Mouse (Mus musculus) MEL (cell line): Measurements from ENCODE around the gene Cacnb3.

ENCODE experiments used
- BHLHE40 ChIP-seq: IDR thresholded peaks from 2 replicates; pipeline ENCODE4 v1.6.1; 2012; ENCODE audit warnings: low read depth, mild to moderate bottlenecking, inconsistent platforms, low read length, improper control_type of control experiment, borderline replicate concordance
- KAT2A ChIP-seq: conservative IDR thresholded peaks from 2 replicates; pipeline ENCODE4 v1.6.1; 2012; ENCODE audit warnings: low read depth, low read length, improper control_type of control experiment, inconsistent platforms
- POLR2A ChIP-seq, 2 experiments: IDR thresholded peaks; 2 replicates each; pipeline ENCODE4 v1.6.1; 2011 to 2012; ENCODE audit warnings: low read length in 2 of 2, mild to moderate bottlenecking in 2 of 2, control low read depth in 1 of 2, improper control_type of control experiment in 1 of 2, low read depth in 1 of 2, moderate library complexity in 1 of 2; ENCODE audit not compliant: control insufficient read depth in 1 of 2, insufficient read depth in 1 of 2, poor library complexity in 1 of 2
- ZKSCAN1 ChIP-seq: IDR thresholded peaks from 2 replicates; pipeline ENCODE4 v1.6.1; 2012; ENCODE audit warnings: low read depth, mild to moderate bottlenecking, inconsistent platforms, low read length, improper control_type of control experiment, moderate library complexity
- ZMIZ1 ChIP-seq: IDR thresholded peaks from 2 replicates; pipeline ENCODE4 v1.6.1; 2012; ENCODE audit warnings: low read depth, mild to moderate bottlenecking, inconsistent platforms, low read length, improper control_type of control experiment, moderate library complexity

DNA sequence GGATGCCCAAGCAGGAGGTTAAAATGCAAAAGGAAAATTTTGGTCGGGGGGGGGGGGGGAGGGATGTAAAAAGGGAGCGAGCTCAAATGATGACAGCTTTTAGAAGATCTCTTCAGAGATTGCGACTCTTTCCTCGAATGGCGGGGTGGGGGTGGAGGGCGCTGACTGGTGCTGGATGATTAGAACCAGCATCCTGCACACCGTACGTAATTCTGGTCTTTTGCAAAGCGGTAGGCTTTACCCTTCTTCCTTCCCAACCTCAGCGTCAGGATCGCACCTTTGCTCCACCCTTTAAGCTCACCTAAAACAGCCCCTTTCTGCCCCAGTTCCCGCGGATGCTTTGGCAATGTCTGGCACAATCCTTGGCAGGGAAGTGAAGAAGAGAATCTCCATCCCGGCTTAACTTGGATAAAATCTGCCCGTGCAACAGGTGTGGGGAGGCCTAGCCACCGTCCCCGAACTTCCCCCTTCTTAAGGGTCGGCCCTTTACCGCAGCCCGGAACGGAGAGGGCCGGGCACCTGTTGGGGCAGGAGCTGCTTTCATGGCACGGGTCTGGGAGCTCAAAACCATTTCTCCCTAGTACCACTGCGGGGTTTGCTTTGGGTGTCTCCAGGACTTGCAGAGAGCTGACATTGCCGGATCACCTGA lies 3.3 kb downstream of the Cacnb3 start:
- TF ChIP-seq KAT2A (no peak), BHLHE40 (no peak; the same call in 1 of the 2 replicates), ZMIZ1 (no peak), ZKSCAN1 (no peak), POLR2A (IDR thresholded peaks at IDR 0.05; ENCODE audit: control insufficient read depth in 1 of 2, insufficient read depth in 1 of 2, low read depth in 1 of 2, low read length in 2 of 2, poor library complexity in 1 of 2) (no peak)
